Mouse (Mus musculus) MEL (cell line): ENCODE measurements at regions not wholly inside any gene's neighbourhood (a gene's known extent, or its start where the extent isn't known, plus 50 kb on each side); places are given as distances from the start of the nearest gene placed in this dataset.

Source experiments
- DNase-seq: peaks from one replicate; pipeline ENCODE4 v3.0.0; 2011; ENCODE audit warnings: low read depth, low spot score
- H3K27ac ChIP-seq: 2 replicates; pipeline ENCODE4 v1.5.1; 2012; ENCODE audit warnings: low read depth, mild to moderate bottlenecking, control low read depth, low read length, moderate library complexity; ENCODE audit not compliant: control insufficient read depth
- H3K27me3 ChIP-seq, 2 experiments: fragments of 150-350 bp in 1 of 2; sonication (generic) in 1 of 2; 2 replicates each; pipeline ENCODE4 v1.6.1; 2012; ENCODE audit warnings: low read length in 2 of 2, mild to moderate bottlenecking in 2 of 2, improper control_type of control experiment in 1 of 2, moderate library complexity in 1 of 2; ENCODE audit not compliant: insufficient read depth in 2 of 2, control insufficient read depth in 1 of 2
- H3K36me3 ChIP-seq, 2 experiments: 2 replicates each; pipeline ENCODE4 v1.6.1; 2012 to 2014; ENCODE audit warnings: low read length in 2 of 2, improper control_type of control experiment in 1 of 2, inconsistent platforms in 1 of 2, mild to moderate bottlenecking in 1 of 2; ENCODE audit not compliant: insufficient read depth in 2 of 2, control insufficient read depth in 1 of 2
- H3K4me1 ChIP-seq, 2 experiments: fragments of 150-350 bp in 1 of 2; sonication (generic) in 1 of 2; 2 replicates each; pipeline ENCODE4 v1.6.1; 2012; ENCODE audit warnings: low read length in 2 of 2, improper control_type of control experiment in 1 of 2, mild to moderate bottlenecking in 1 of 2; ENCODE audit not compliant: insufficient read depth in 2 of 2, control insufficient read depth in 1 of 2
- H3K4me3 ChIP-seq, 2 experiments: fragments of 150-350 bp in 1 of 2; sonication (generic) in 1 of 2; 2 replicates each; pipeline ENCODE4 v1.5.1; 2012; ENCODE audit warnings: low read depth in 2 of 2, low read length in 2 of 2, mild to moderate bottlenecking in 2 of 2, moderate library complexity in 2 of 2, control low read depth in 1 of 2, improper control_type of control experiment in 1 of 2; ENCODE audit not compliant: control insufficient read depth in 1 of 2, insufficient read depth in 1 of 2
- H3K79me2 ChIP-seq: 2 replicates; pipeline ENCODE4 v1.6.1; 2012; ENCODE audit warnings: mild to moderate bottlenecking, low read length, moderate library complexity; ENCODE audit not compliant: control insufficient read depth, poor library complexity, insufficient read depth
- H3K9ac ChIP-seq: 2 replicates; pipeline ENCODE4 v1.6.1; 2012; ENCODE audit warnings: low read depth, mild to moderate bottlenecking, control low read depth, low read length, moderate library complexity; ENCODE audit not compliant: control insufficient read depth, poor library complexity, severe bottlenecking
- H3K9me3 ChIP-seq: fragments of 150-350 bp; sonication (generic); replicated peaks from 2 replicates; pipeline ENCODE4 v1.6.1; 2012; ENCODE audit warnings: mild to moderate bottlenecking, low read length, improper control_type of control experiment, moderate library complexity; ENCODE audit not compliant: insufficient read depth
- CTCF ChIP-seq, 3 experiments: IDR thresholded peaks in 2 of 3; conservative IDR thresholded peaks in 1 of 3; 2 replicates each; pipeline ENCODE4 v1.5.1; 2011 to 2012; ENCODE audit warnings: low read length in 3 of 3, low read depth in 2 of 3, mild to moderate bottlenecking in 2 of 3, improper control_type of control experiment in 1 of 3, inconsistent platforms in 1 of 3, mixed read lengths in 1 of 3, moderate library complexity in 1 of 3; ENCODE audit not compliant: control insufficient read depth in 1 of 3, insufficient read depth in 1 of 3, poor library complexity in 1 of 3, severe bottlenecking in 1 of 3
- E2F4 ChIP-seq: IDR thresholded peaks from 2 replicates; pipeline ENCODE4 v1.6.1; 2011; ENCODE audit warnings: low read depth, low read length, improper control_type of control experiment, borderline replicate concordance
- ELF1 ChIP-seq: IDR thresholded peaks from 2 replicates; pipeline ENCODE4 v1.6.1; 2014; ENCODE audit warnings: low read depth, mild to moderate bottlenecking, inconsistent platforms, low read length, improper control_type of control experiment, moderate library complexity
- GABPA ChIP-seq: IDR thresholded peaks from 2 replicates; pipeline ENCODE4 v1.6.1; 2012; ENCODE audit warnings: low read depth, mild to moderate bottlenecking, inconsistent platforms, low read length, improper control_type of control experiment, moderate library complexity
- HCFC1 ChIP-seq: IDR thresholded peaks from 2 replicates; pipeline ENCODE4 v1.6.1; 2012; ENCODE audit warnings: low read depth, mild to moderate bottlenecking, inconsistent platforms, low read length, improper control_type of control experiment, moderate library complexity
- JUND ChIP-seq: IDR thresholded peaks from 2 replicates; pipeline ENCODE4 v1.6.1; 2011; ENCODE audit warnings: low read depth, mild to moderate bottlenecking, improper control_type of control experiment, low read length
- MAFK ChIP-seq: IDR thresholded peaks from 2 replicates; pipeline ENCODE4 v1.6.1; 2011; ENCODE audit warnings: low read depth, mild to moderate bottlenecking, low read length, improper control_type of control experiment, borderline replicate concordance
- MAX ChIP-seq: IDR thresholded peaks from 2 replicates; pipeline ENCODE4 v1.6.1; 2011; ENCODE audit warnings: low read length, improper control_type of control experiment
- MAZ ChIP-seq: IDR thresholded peaks from 2 replicates; pipeline ENCODE4 v1.6.1; 2012; ENCODE audit warnings: low read depth, mild to moderate bottlenecking, inconsistent platforms, low read length, improper control_type of control experiment
- MXI1 ChIP-seq: IDR thresholded peaks from 2 replicates; pipeline ENCODE4 v1.6.1; 2011; ENCODE audit warnings: mild to moderate bottlenecking, low read depth, low read length, improper control_type of control experiment
- MYB ChIP-seq: IDR thresholded peaks from 2 replicates; pipeline ENCODE4 v1.6.1; 2011; ENCODE audit warnings: mild to moderate bottlenecking, low read depth, low read length, improper control_type of control experiment
- NELFE ChIP-seq: IDR thresholded peaks from 2 replicates; pipeline ENCODE4 v1.6.1; 2011; ENCODE audit warnings: low read depth, low read length, improper control_type of control experiment
- NRF1 ChIP-seq: IDR thresholded peaks from 2 replicates; pipeline ENCODE4 v1.6.1; 2014; ENCODE audit warnings: low read depth, mild to moderate bottlenecking, inconsistent platforms, low read length, improper control_type of control experiment, moderate library complexity; ENCODE audit not compliant: poor library complexity, insufficient read depth, severe bottlenecking
- POLR2A ChIP-seq, 2 experiments: IDR thresholded peaks; 2 replicates each; pipeline ENCODE4 v1.6.1; 2011 to 2012; ENCODE audit warnings: low read length in 2 of 2, mild to moderate bottlenecking in 2 of 2, control low read depth in 1 of 2, improper control_type of control experiment in 1 of 2, low read depth in 1 of 2, moderate library complexity in 1 of 2; ENCODE audit not compliant: control insufficient read depth in 1 of 2, insufficient read depth in 1 of 2, poor library complexity in 1 of 2
- POLR2AphosphoS5 ChIP-seq: IDR thresholded peaks from 2 replicates; pipeline ENCODE4 v1.6.1; 2012; ENCODE audit warnings: low read depth, borderline replicate concordance, mild to moderate bottlenecking, inconsistent platforms, low read length, moderate library complexity, mixed read lengths
- RAD21 ChIP-seq: IDR thresholded peaks from 2 replicates; pipeline ENCODE4 v1.6.1; 2011; ENCODE audit warnings: mild to moderate bottlenecking, low read depth, low read length, improper control_type of control experiment
- SMC3 ChIP-seq: IDR thresholded peaks from 2 replicates; pipeline ENCODE4 v1.6.1; 2011; ENCODE audit warnings: low read depth, low read length, improper control_type of control experiment
- TBP ChIP-seq: IDR thresholded peaks from 2 replicates; pipeline ENCODE4 v1.8.0; 2011; ENCODE audit warnings: low read depth, low read length, improper control_type of control experiment
- TCF12 ChIP-seq: IDR thresholded peaks from 2 replicates; pipeline ENCODE4 v1.6.1; 2014; ENCODE audit warnings: low read depth, mild to moderate bottlenecking, inconsistent platforms, low read length, improper control_type of control experiment, moderate library complexity
- UBTF ChIP-seq: IDR thresholded peaks from 2 replicates; pipeline ENCODE4 v1.6.1; 2012; ENCODE audit warnings: low read depth, mild to moderate bottlenecking, inconsistent platforms, low read length, improper control_type of control experiment, moderate library complexity, borderline replicate concordance; ENCODE audit not compliant: insufficient read depth
- ZC3H11A ChIP-seq: IDR thresholded peaks from 2 replicates; pipeline ENCODE4 v1.6.1; 2012; ENCODE audit warnings: low read depth, mild to moderate bottlenecking, inconsistent platforms, low read length, improper control_type of control experiment
- ZKSCAN1 ChIP-seq: IDR thresholded peaks from 2 replicates; pipeline ENCODE4 v1.6.1; 2012; ENCODE audit warnings: low read depth, mild to moderate bottlenecking, inconsistent platforms, low read length, improper control_type of control experiment, moderate library complexity
- ZMIZ1 ChIP-seq: IDR thresholded peaks from 2 replicates; pipeline ENCODE4 v1.6.1; 2012; ENCODE audit warnings: low read depth, mild to moderate bottlenecking, inconsistent platforms, low read length, improper control_type of control experiment, moderate library complexity

GRCm38 (mm10) chr6:78599751-78600150 lies 131.1 kb upstream of the Reg3g start:
- H3K27me3 ChIP-seq = no peaks in the 10 kb centered on the region
- H3K9me3 ChIP-seq = no peaks in the 10 kb centered on the region
- no peaks in the 10 kb centered on the region for H3K36me3 ChIP-seq
- no peaks in the 10 kb centered on the region for H3K4me1 ChIP-seq
- H3K9ac ChIP-seq = no peak overlapping the region
- DNase-seq = no peak
- no peak overlapping the region for H3K4me3 ChIP-seq
- TF ChIP-seq ELF1 (no peak), MAFK (no peak)
- TF ChIP-seq, all 39 proteins: peak for 0
- Histone ChIP-seq H3K79me2 (no peaks in the 10 kb centered on the region), H3K27ac (no peak overlapping the region)

DNA sequence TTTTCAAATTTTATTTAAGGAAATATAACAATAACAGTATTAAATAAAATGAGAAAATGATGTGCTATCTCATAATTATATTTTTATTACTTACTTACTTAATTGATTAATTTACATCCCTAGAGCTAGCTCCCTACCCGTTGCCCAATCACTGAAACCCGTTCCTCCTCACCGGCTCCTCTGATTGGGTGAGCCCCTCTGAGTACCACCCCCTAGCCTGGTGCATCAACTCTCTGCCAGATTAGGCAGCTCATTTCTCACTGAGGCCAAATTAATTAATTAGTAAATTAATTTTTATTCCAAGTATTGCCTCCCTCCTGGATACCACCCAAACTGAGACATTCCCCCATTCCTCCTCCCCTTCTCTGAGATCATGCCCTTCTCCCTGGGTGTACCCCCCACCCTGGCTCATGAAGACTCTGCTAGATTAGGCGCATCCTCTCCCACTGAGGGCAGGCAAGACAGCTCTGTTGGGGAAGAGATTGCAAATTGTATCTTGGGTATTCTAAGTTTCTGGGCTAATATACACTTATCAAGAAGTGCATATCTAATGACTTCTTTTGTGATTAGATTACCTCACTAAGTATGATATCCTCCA lies 101.4 kb upstream of the Reg3g start:
- Histone ChIP-seq H3K79me2 (no peaks in the 10 kb centered on the region), H3K36me3 (no peaks in the 10 kb centered on the region), H3K9me3 (no peaks in the 10 kb centered on the region), H3K4me1 (no peaks in the 10 kb centered on the region), H3K27me3 (no peaks in the 10 kb centered on the region), H3K4me3 (no peak overlapping the region), H3K27ac (no peak overlapping the region), H3K9ac (no peak overlapping the region)
- TF ChIP-seq HCFC1 = no peak
- no peak for TF ChIP-seq SMC3
- TF ChIP-seq RAD21 = no peak
- TF ChIP-seq MAX = no peak
- TF ChIP-seq GABPA = no peak
- no peak for TF ChIP-seq JUND
- no peak for TF ChIP-seq POLR2A (IDR thresholded peaks at IDR 0.05; ENCODE audit: control insufficient read depth in 1 of 2, insufficient read depth in 1 of 2, low read depth in 1 of 2, low read length in 2 of 2, poor library complexity in 1 of 2)
- TF ChIP-seq MXI1 = no peak
- no peak for TF ChIP-seq CTCF (IDR thresholded peaks at IDR 0.05 in 2 of 3, conservative IDR thresholded peaks at IDR 0.05 in 1 of 3; ENCODE audit: control insufficient read depth in 1 of 3, insufficient read depth in 1 of 3, low read depth in 2 of 3, low read length in 3 of 3, poor library complexity in 1 of 3, severe bottlenecking in 1 of 3)
- no peak for DNase-seq

GRCm38 (mm10) chr6:78553008-78553698 lies 84.5 kb upstream of the Reg3g start:
- no peak overlapping the region for H3K9ac ChIP-seq
- H3K27ac ChIP-seq = no peak overlapping the region
- H3K4me3 ChIP-seq = no peak overlapping the region
- no peaks in the 10 kb centered on the region for H3K9me3 ChIP-seq
- TF ChIP-seq MAFK (no peak), HCFC1 (no peak), ZMIZ1 (no peak), POLR2AphosphoS5 (no peak), ZKSCAN1 (no peak), TBP (no peak), MXI1 (no peak), UBTF (no peak), RAD21 (no peak), NRF1 (no peak), GABPA (no peak), NELFE (no peak), MYB (no peak), E2F4 (no peak), MAX (no peak), MAZ (no peak), ZC3H11A (no peak), TCF12 (no peak)
- no peak for DNase-seq
- H3K36me3 ChIP-seq = no peaks in the 10 kb centered on the region
- no peaks in the 10 kb centered on the region for H3K79me2 ChIP-seq
- H3K27me3 ChIP-seq = no peaks in the 10 kb centered on the region
- no peaks in the 10 kb centered on the region for H3K4me1 ChIP-seq
